Mouse (Mus musculus): ENCODE data around the gene Sv2b.

- no peak for TF ChIP-seq POLR2A (IDR thresholded peaks at IDR 0.05; ENCODE audit: borderline replicate concordance, extremely low read depth, insufficient read depth, insufficient read length, poor library complexity, severe bottlenecking)
- TF ChIP-seq CTCF (IDR thresholded peaks at IDR 0.05; ENCODE audit: borderline replicate concordance, extremely low read depth, insufficient read depth, insufficient read length), result no peak
Observed at GRCm38 (mm10) chr7:75205386-75205785, 103.7 kb downstream of the Sv2b start.
